Mouse (Mus musculus) spleen, adult 10 weeks (tissue): ENCODE measurements around the gene Gm4767. TPM values are rescaled to one million over a fixed set of nuclear protein-coding genes. Genes with fewer than 3 reads are reported as not detected.

ENCODE experiments used
- polyA plus RNA-seq: library from polyadenylated mRNA; stranded (reverse); fragments of 350-450 nt; fragmentation: Illumina TruSeq; extraction: RNeasy Lipid Tissue Mini Kit (QIAGEN cat#74804); gene quantifications from one replicate; pipeline ENCODE4 v1.2.3, GENCODE M21; 2015; ENCODE audit warnings: low replicate concordance; ENCODE audit not compliant: insufficient read depth

The Gm4767 gene
- polyA plus RNA-seq, result 4.7 TPM

GRCm38 (mm10) chr10:81811899-81812298, at the start of gene Gm4767:
Gene Gm4767, plus strand, starts transcription at chr10:81812186.

GRCm38 (mm10) chr10:81770506-81771403, 41.2 kb upstream of the Gm4767 start, which contains the start of gene Gm3055:
Gene Gm3055, minus strand, starts transcription at chr10:81771161.

GRCm38 (mm10) chr10:81863409-81864407, 51.7 kb downstream of the Gm4767 start, which contains the start of gene Gm32687:
Gene Gm32687, plus strand, starts transcription at chr10:81863934.

Other genes starting within 250 kb of the Gm4767 start
- gene Tle2, start 237.6 kb upstream of the Gm4767 start, polyA plus RNA-seq, result 17.3 TPM
- gene Tle6, start 211.1 kb upstream of the Gm4767 start, polyA plus RNA-seq, result 3.2 TPM
- gene BC025920, start 205.9 kb upstream of the Gm4767 start, polyA plus RNA-seq, result 9.3 TPM
- 4.4 TPM for gene Sirt6, start 184.4 kb upstream of the Gm4767 start, polyA plus RNA-seq
- gene Ankrd24, start 183.6 kb upstream of the Gm4767 start, polyA plus RNA-seq, result 7.0 TPM
- 11.0 TPM for gene Gm10778, start 163.1 kb upstream of the Gm4767 start, polyA plus RNA-seq
- 14.4 TPM for gene Zfp433, start 107.4 kb upstream of the Gm4767 start, polyA plus RNA-seq
- 8.9 TPM for gene Gm3055, start 41.0 kb upstream of the Gm4767 start, polyA plus RNA-seq
- 11.3 TPM for gene Gm32687, start 51.7 kb downstream of the Gm4767 start, polyA plus RNA-seq
- gene Zfp781, start 118.3 kb downstream of the Gm4767 start, polyA plus RNA-seq, result 2.9 TPM
- gene Zfp873, start 235.9 kb downstream of the Gm4767 start, polyA plus RNA-seq, result 20.5 TPM